9 mouse cellular contexts compared by ENCODE assay signal in genomic region chr11:5290691-5291090, GRCm38 (mm10). TPM values are rescaled to one million over a fixed set of nuclear protein-coding genes. Genes with fewer than 3 reads are reported as not detected.
DNase-seq lines count a peak whose midpoint lies in the region; ATAC-seq and TF ChIP-seq lines count a peak whose summit lies in the region.
"Had no signal": no experiment of that assay in that cellular context is flagged by ENCODE, and none has a peak within 500 bp of the region (broad histone marks: within the 10 kb centered on the region; RNA-seq: fewer than 3 reads in every experiment).

No protein-coding gene starts in this region.

- no peaks in the 10 kb centered on the region for H3K4me1 ChIP-seq in hindbrain, embryonic 11.5 days (replicated peaks; ENCODE audit: control insufficient read depth, insufficient read depth, low read length)
- H3K4me1 ChIP-seq in hindbrain, embryonic 16.5 days (ENCODE audit: control insufficient read depth, insufficient read depth, low read depth, low read length) = peaks cover 3% of the 10 kb centered on the region; the same call in 1 of the 2 replicates
- H3K4me1 ChIP-seq in MEL (ENCODE audit: control insufficient read depth in 1 of 2, insufficient read depth in 2 of 2, low read length in 2 of 2) = no peaks in the 10 kb centered on the region

- no peak for TF ChIP-seq POLR2A in MEL (IDR thresholded peaks at IDR 0.05; ENCODE audit: control insufficient read depth in 1 of 2, insufficient read depth in 1 of 2, low read depth in 1 of 2, low read length in 2 of 2, poor library complexity in 1 of 2)

- H3K4me3 ChIP-seq in hindbrain, embryonic 11.5 days (ENCODE audit: low read depth, low read length) = no peak overlapping the region
- H3K4me3 ChIP-seq in hindbrain, embryonic 16.5 days (ENCODE audit: low read length) = no peak overlapping the region
- H3K4me3 ChIP-seq in MEL (ENCODE audit: control insufficient read depth in 1 of 2, insufficient read depth in 1 of 2, low read depth in 2 of 2, low read length in 2 of 2) = no peak overlapping the region
- H3K4me3 ChIP-seq: megakaryocyte, embryonic 14.5 days had no signal

- WGBS in hindbrain, embryonic 11.5 days = 24% methylated on average over 5 of the region's 5 CpGs
- 17% methylated on average over 5 of the region's 5 CpGs for WGBS in hindbrain, embryonic 16.5 days

- no peak for TF ChIP-seq EP300 in MEL (IDR thresholded peaks at IDR 0.05; ENCODE audit: low read depth in 1 of 2, low read length in 2 of 2)

- no peaks in the 10 kb centered on the region for H3K9me3 ChIP-seq in hindbrain, embryonic 11.5 days (ENCODE audit: control insufficient read depth, low read length)
- no peaks in the 10 kb centered on the region for H3K9me3 ChIP-seq in hindbrain, embryonic 16.5 days (ENCODE audit: control insufficient read depth, low read length)
- H3K9me3 ChIP-seq in MEL (replicated peaks; ENCODE audit: insufficient read depth, low read length) = no peaks in the 10 kb centered on the region
- H3K9me3 ChIP-seq: megakaryocyte, embryonic 14.5 days had no signal

- no peak overlapping the region for H3K27ac ChIP-seq in hindbrain, embryonic 11.5 days (ENCODE audit: low read depth, low read length)
- no peak overlapping the region for H3K27ac ChIP-seq in hindbrain, embryonic 16.5 days (ENCODE audit: low read depth, low read length)
- H3K27ac ChIP-seq in MEL (ENCODE audit: control insufficient read depth, low read depth, low read length) = no peak overlapping the region

- no peak overlapping the region for H3K9ac ChIP-seq in hindbrain, embryonic 11.5 days (ENCODE audit: low read depth, low read length)
- H3K9ac ChIP-seq in hindbrain, embryonic 16.5 days (ENCODE audit: low read depth, low read length) = no peak overlapping the region
- no peak overlapping the region for H3K9ac ChIP-seq in MEL (ENCODE audit: control insufficient read depth, low read depth, low read length, poor library complexity, severe bottlenecking)

- no peak overlapping the region for H3K4me2 ChIP-seq in hindbrain, embryonic 11.5 days (replicated peaks; ENCODE audit: low read depth, low read length)
- no peak overlapping the region for H3K4me2 ChIP-seq in hindbrain, embryonic 16.5 days (ENCODE audit: low read length)

- intact Hi-C loops in heart, postnatal 36 days (cut with DNase I) = loop anchor here (1.0 to 10.0 kb wide), 4 partner anchors 108 to 334 kb away; no protein-coding TSS in a partner anchor
- intact Hi-C loops in left cerebral cortex, postnatal 4 days (cut with DNase I) = loop anchor here (2.0 to 10.0 kb wide), 2 partner anchors 154 to 184 kb away; partner anchors contain the start of gene Znrf3

- peak; percentile 83 to 99 (median 97) for TF ChIP-seq CTCF in MEL (IDR thresholded peaks at IDR 0.05 in 2 of 3, conservative IDR thresholded peaks at IDR 0.05 in 1 of 3; ENCODE audit: control insufficient read depth in 1 of 3, insufficient read depth in 1 of 3, low read depth in 2 of 3, low read length in 3 of 3, poor library complexity in 1 of 3, severe bottlenecking in 1 of 3)

- peak; percentile 80 for DNase-seq in hindbrain, embryonic 11.5 days (ENCODE audit: low spot score)
- DNase-seq in MEL (ENCODE audit: low read depth, low spot score) = peak; percentile 81
- peak; percentile 75 for DNase-seq in cerebellum, adult 9-10 months
- DNase-seq in heart, postnatal 36 days = peak; percentile 66 to 79
- peak; percentile 71 for DNase-seq in left cerebral cortex, postnatal 4 days
- DNase-seq in thymus, postnatal 4 days = peak; percentile 84

- no peak for ATAC-seq in hindbrain, embryonic 11.5 days (ENCODE audit: low FRiP score)
- no peak for ATAC-seq in hindbrain, embryonic 16.5 days
- 0 out of 2 replicates have a peak, but pooled peaks have one; percentile 39 for ATAC-seq in neutrophil, adult 5-6 weeks (ENCODE audit: extremely low read depth, insufficient number of reproducible peaks, low FRiP score, poor library complexity, severe bottlenecking)

- no peaks in the 10 kb centered on the region for H3K27me3 ChIP-seq in hindbrain, embryonic 11.5 days (ENCODE audit: control insufficient read depth, insufficient read depth, low read length)
- H3K27me3 ChIP-seq in hindbrain, embryonic 16.5 days (replicated peaks; ENCODE audit: control insufficient read depth, insufficient read depth, low read length) = no peaks in the 10 kb centered on the region
- no peaks in the 10 kb centered on the region for H3K27me3 ChIP-seq in MEL (ENCODE audit: control insufficient read depth in 1 of 2, insufficient read depth in 2 of 2, low read length in 2 of 2)

- no peaks in the 10 kb centered on the region for H3K79me2 ChIP-seq in MEL (ENCODE audit: control insufficient read depth, insufficient read depth, low read length, poor library complexity)

- no peaks in the 10 kb centered on the region for H3K36me3 ChIP-seq in hindbrain, embryonic 11.5 days (ENCODE audit: control insufficient read depth, insufficient read depth, low read length)
- no peaks in the 10 kb centered on the region for H3K36me3 ChIP-seq in hindbrain, embryonic 16.5 days (ENCODE audit: control insufficient read depth, insufficient read depth, low read length)
- peaks cover 0 to 4% of the 10 kb centered on the region in 2 experiments; a peak in 2 of 4 replicates for H3K36me3 ChIP-seq in MEL (ENCODE audit: control insufficient read depth in 1 of 2, insufficient read depth in 2 of 2, low read length in 2 of 2)

- peak; percentile 97 for TF ChIP-seq RAD21 in MEL (IDR thresholded peaks at IDR 0.05; ENCODE audit: low read depth, low read length)

TF ChIP-seq in MEL, 35 proteins besides CTCF, POLR2A, EP300 and RAD21:
- TF ChIP-seq ZMIZ1 (IDR thresholded peaks at IDR 0.05; ENCODE audit: low read depth, low read length) = no peak
- 0 out of 2 replicates have a peak, but pooled peaks have one; percentile 15 for TF ChIP-seq TBP (IDR thresholded peaks at IDR 0.05; ENCODE audit: low read depth, low read length)
- TF ChIP-seq BHLHE40 (IDR thresholded peaks at IDR 0.05; ENCODE audit: borderline replicate concordance, low read depth, low read length) = peak; percentile 29; the same call in 1 of the 2 replicates
- TF ChIP-seq ZC3H11A (IDR thresholded peaks at IDR 0.05; ENCODE audit: low read depth, low read length) = peak; percentile 95
- TF ChIP-seq SMC3 (IDR thresholded peaks at IDR 0.05; ENCODE audit: low read depth, low read length) = peak; percentile 92

RNA-seq across cellular contexts. Expression of gene Kremen1, which starts 29.3 kb away (rescaled TPM):
- 6.6 and 6.7 TPM in 2 replicates for polyA plus RNA-seq in hindbrain, embryonic 11.5 days (2014; fragmentation: Nextera tagmentation; extraction: Ambion mirVana)
- 4.8 and 7.1 TPM in 2 replicates for polyA plus RNA-seq in hindbrain, embryonic 16.5 days (2015; fragmentation: Nextera tagmentation; extraction: Ambion mirVana)
- 1.2 and 1.3 TPM in 2 replicates for total RNA-seq in MEL (2012; rRNA removed)
- 1 to 10 TPM in 1 of 2 experiments, not detected in 1; 4.1 TPM for polyA plus RNA-seq in MEL (2012; ENCODE audit: insufficient read depth in 1 of 2, insufficient read length in 2 of 2, low read depth in 1 of 2, low replicate concordance in 2 of 2, missing spikeins in 1 of 2)
- total RNA-seq in heart, postnatal 36 days (2021) = 10 to 100 TPM; 80.7 to 81.9 TPM
- 1 to 10 TPM; 9.0 to 9.8 TPM for total RNA-seq in left cerebral cortex, postnatal 4 days (2021)
- total RNA-seq in neutrophil, adult 5-6 weeks (2017) = 7.5 and 8.5 TPM in 2 replicates
